Mouse (Mus musculus) monocyte, adult 5-6 weeks (primary cell): ENCODE measurements around the gene Kcnj9. TPM values are rescaled to one million over a fixed set of nuclear protein-coding genes. Genes with fewer than 3 reads are reported as not detected.

Experiments
- ATAC-seq: fragments of 153-309, 156-312 bp; replicated peaks from 2 replicates; pipeline ENCODE4 v1.8.0; 2017; ENCODE audit warnings: mild to moderate bottlenecking; ENCODE audit not compliant: low TSS enrichment, insufficient number of reproducible peaks, severe bottlenecking, poor library complexity, low FRiP score
- total RNA-seq: library from RNA; stranded (forward); fragments of 200-1000, 200-491, 200-594 nt; gene quantifications from 3 replicates; pipeline ENCODE4 v1.2.3, GENCODE M21; 2017

Kcnj9 gene
- total RNA-seq, 1 experiment from 2014 or later = not detected

DNA sequence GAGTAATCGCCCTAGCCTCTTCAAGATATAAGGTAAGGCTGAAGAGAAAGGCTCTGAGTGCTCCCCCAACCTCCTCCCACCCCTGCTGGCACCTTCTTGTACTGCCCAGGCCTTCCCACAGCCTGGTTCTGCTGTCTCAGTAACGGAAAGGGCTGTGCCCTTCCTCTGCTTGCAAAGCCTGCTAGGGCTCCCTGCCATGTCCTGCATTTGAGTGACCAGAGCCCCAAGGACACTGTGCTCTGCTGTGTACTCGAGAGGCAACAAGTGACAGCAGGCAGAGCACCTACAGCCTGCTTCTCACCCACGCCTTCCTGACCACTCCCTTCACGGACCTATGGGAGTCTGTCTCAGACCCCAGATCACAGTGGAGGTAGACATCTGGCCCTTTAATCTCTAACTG is 28.9 kb downstream of the Kcnj9 start:
- ATAC-seq = no peak

DNA sequence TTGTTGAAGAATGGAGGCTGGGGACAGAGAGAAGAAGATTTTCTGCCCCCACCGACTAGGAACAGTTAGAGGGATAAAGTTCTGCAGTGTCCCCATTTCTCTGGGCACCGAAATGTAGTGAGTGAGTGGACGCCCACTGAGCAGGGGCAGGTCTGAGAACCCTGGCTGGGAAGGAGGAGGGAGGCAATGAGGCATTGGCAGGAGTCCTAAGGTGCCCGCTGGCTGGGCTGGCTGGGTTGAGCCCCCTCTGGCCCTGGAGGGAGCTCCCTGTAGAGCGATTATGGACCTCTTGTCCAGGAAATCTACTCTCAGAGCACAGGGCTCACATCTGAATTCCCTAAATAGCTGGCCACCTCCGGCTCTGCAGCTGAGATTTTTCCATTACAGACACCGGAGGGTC is 29.6 kb downstream of the Kcnj9 start:
- no peak for ATAC-seq

- ATAC-seq = no peak
These were observed 31.2 kb downstream of the Kcnj9 start, which contains the start of gene Atp1a2 for GRCm38 (mm10) chr1:172297611-172298537. Gene Atp1a2 (minus strand): TSS chr1:172298064.

- no peak for ATAC-seq
These were observed 32.2 kb downstream of the Kcnj9 start for GRCm38 (mm10) chr1:172296816-172297510.

DNA sequence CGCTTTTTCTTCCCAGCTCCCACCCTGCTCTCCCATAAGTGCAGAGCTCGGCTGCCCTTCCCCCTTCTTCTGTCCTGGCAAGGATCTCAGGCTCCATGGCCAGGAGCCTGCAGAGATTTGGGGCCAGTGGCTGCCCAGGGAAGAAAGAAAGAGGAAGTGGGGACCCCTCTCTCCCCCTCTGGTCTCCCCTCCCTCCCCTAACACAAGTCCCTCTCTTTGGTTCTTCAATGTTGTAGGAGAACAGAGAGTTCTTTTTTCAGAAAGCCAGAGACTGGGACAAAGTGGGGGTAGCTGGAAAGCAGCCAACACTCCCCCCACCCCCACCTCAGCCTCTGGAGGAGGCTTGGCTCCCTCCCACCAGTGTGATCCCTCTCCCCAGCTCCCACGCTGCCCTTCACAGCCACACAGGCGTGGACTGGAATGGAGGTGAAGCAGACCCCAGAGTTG is 33.3 kb downstream of the Kcnj9 start:
- no peak for ATAC-seq

GRCm38 (mm10) chr1:172293449-172293848 is 35.7 kb downstream of the Kcnj9 start:
- no peak for ATAC-seq

GRCm38 (mm10) chr1:172292880-172293279 is 36.2 kb downstream of the Kcnj9 start:
- ATAC-seq = no peak

DNA sequence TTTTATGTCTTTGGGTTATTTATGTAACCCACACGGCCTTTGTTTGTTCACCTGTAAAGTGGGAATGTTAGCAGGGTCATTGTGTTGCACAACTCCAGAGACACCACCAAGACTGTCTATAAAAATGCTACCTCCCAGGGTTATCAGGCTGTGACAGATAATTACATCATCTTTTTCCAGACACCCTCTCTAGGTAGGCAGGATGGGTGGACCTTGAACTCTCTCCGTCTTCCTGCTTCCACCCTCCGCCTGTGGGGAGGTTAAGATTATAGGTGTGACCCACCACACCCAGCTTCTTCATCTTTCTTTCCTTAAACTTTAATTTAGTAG is 39.5 kb downstream of the Kcnj9 start:
- ATAC-seq = no peak

GRCm38 (mm10) chr1:172288900-172289616 is 40.1 kb downstream of the Kcnj9 start:
- no peak for ATAC-seq

DNA sequence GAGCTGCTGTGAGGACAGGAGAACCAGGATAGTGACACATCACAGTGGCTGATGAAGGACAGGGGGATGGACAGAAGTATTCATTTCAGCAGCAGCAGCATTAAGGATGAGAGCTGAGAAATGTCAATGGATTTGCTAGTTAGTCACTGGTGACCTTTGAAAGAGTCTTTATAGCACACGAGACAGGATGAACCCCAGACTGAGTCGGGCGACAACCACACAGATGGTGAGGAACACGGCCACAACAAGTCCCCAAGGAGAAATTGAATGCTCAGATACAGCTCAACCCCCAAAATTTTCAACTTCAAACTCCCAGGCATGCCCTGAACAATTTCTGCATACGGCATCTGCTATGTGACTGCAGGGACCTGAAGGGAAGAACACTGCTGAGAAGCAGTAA is 42.4 kb downstream of the Kcnj9 start:
- ATAC-seq = no peak

DNA sequence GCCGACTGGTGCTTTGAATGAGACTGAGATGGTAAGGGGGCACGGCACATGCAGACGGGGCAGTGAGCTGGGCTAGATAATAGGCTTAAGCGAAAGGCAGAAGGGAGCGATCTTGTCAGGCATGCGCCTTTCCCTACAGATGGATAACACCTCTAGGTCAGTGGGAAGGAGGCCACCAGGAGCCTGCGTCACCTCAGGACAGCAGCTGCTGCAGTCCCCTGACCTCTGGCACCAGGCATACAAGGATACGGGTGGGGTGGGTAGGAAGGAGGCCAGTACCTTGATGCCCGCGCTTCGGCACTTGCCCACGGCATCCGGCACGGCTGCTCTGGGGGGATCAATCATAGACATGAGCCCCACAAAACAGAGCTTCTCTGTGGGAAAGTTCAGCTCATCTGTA is 44.9 kb downstream of the Kcnj9 start:
- ATAC-seq = no peak

DNA sequence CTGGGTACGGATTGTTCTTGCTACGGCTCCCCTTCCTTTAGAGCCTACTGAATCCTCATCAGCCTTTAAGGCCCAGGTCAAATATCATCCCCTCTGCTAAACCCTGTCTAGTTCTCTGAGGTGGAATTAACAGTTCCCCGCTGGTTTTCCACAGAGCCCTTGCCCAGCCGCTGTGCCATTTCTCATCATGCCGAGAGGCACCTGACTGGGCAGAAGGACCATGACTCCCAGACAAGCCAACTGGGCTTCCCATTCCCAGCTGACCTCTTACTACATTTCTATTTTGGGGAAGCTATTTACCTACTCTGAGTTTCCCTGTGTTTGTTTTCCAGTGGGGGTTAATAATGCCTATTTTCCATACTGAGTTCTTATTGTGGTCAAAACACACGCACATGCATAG is 46.0 kb downstream of the Kcnj9 start:
- no peak for ATAC-seq

- no peak for ATAC-seq
These were observed 47.4 kb downstream of the Kcnj9 start for GRCm38 (mm10) chr1:172281522-172282254.

- ATAC-seq = no peak
These were observed 49.2 kb downstream of the Kcnj9 start for GRCm38 (mm10) chr1:172279768-172280509.

- no peak for ATAC-seq
These were observed 50.8 kb downstream of the Kcnj9 start for GRCm38 (mm10) chr1:172278328-172278727.

- ATAC-seq = peak; percentile 84
These were observed 51.9 kb downstream of the Kcnj9 start for GRCm38 (mm10) chr1:172277172-172277571.

GRCm38 (mm10) chr1:172274547-172274946 is 54.6 kb downstream of the Kcnj9 start:
- no peak for ATAC-seq

GRCm38 (mm10) chr1:172274116-172274515 is 55.0 kb downstream of the Kcnj9 start:
- ATAC-seq = no peak
